Mouse (Mus musculus): ENCODE data around the gene Tshz2.

The Tshz2 gene

DNA sequence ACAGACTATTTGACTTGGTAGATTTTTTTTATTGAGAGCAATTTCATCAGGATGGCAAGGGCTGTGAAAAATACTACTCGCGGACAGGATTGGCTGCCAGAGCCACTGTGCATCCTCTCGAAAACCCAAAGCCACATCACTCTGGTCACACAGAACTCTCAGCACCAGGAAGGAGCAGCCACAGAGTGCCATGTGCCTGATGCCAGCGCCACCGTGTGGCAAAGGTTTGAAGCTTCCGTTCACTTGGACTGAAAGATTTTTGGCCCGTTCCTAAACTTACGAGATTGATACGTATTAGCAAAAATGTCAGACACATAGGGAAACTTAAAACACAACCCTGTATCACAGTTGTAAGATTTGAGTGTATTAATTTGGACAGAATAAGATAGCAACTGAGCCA is 471.0 kb downstream of the Tshz2 start:
- DNase-seq (ENCODE audit: low read depth, low spot score): no peak

DNA sequence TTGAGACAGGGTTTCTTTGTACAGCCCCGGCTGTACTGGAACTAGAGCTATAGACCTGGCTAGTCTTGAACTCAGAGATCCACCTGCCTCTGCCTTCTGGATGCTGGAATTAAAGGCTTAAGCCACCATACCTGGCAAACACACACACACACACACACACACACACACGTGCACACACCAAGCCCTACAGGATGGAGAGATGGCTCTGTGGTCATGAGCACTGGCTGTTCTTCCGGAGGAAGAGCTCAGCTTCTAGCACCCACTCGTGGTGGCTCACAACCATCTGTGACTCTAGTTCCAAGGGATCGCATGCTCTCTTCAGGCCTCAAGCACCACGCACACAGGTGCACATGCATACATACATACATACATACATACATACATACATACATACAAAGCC is 471.6 kb downstream of the Tshz2 start:
- no peak for DNase-seq (ENCODE audit: low read depth, low spot score)

DNA sequence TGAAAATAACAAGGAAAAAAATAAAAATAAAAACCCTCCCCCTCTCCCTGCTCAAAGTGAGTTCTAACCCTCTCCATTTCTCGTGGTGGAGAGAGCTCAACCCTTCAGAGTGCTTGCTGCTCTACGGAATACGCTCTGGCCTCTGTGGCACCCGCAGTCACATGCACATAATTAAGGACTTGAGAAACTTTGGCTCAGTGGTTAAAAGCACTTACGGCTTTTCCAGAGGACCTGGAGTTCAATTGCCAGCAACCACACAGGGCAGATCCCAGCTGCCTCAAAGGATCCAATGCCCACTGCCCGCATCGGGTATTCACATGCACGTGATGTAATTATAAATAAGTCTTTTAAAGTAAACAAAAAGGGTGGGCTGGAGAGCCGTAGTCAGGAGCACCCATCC is 473.2 kb downstream of the Tshz2 start:
- DNase-seq (ENCODE audit: low read depth, low spot score): no peak

DNA sequence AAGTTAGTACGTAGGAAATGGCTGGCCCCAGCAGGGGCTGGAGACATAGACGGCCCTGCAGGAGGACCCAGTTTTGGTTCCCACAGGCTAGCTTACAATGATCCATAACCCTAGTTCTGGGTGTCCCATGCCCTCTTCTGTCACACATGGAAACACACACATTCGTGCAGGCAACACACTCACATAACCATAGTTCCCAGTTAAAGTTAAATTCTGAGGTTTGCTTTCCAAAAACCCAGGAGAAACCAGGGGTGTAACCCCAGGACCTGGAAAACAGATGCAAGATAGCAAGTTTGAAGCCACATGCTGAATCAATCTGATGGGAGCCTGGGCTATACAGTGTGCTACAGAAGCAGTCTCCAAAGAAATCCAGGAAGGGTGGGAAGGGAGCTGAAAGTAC is 475.0 kb downstream of the Tshz2 start:
- DNase-seq (ENCODE audit: low read depth, low spot score): no peak

DNA sequence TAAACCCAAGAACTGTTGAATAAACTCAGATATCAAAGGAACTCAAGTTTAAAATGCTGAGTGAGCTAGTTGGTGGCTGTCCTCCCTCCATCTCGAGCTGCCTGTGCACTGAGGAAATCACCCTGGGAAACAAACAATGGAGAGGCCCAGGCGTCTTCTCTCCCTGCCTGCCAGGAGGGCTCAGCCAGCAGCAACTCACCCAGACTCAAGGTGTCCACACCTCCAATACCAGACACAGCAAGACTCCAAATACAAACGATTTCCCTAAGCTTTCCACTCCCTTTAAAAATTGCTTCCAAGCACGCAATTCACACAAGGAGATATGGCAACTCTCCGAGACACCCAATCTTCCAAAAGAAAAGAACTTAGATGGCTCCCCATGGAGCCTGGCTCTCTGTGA is 476.7 kb downstream of the Tshz2 start:
- no peak for DNase-seq (ENCODE audit: low read depth, low spot score)

DNA sequence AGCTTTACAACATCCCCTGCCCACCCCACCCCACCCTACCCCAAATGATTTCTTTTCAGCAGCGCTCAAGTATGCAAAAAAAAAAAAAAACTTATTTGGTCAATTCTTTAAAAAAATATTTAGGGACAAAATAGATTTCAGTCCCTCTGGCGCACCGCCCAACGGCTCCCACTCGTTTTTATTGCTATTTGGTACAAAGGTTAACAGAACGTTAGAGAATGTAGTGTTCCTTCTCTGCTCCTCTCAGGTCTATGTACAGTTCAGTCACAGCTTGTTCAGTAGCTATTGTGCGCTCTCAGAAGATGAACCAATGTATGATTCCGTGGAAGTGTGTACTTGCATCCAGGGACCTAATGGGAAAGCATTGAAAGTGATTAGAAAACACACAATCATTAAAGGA is 477.5 kb downstream of the Tshz2 start:
- DNase-seq (ENCODE audit: low read depth, low spot score): no peak

DNA sequence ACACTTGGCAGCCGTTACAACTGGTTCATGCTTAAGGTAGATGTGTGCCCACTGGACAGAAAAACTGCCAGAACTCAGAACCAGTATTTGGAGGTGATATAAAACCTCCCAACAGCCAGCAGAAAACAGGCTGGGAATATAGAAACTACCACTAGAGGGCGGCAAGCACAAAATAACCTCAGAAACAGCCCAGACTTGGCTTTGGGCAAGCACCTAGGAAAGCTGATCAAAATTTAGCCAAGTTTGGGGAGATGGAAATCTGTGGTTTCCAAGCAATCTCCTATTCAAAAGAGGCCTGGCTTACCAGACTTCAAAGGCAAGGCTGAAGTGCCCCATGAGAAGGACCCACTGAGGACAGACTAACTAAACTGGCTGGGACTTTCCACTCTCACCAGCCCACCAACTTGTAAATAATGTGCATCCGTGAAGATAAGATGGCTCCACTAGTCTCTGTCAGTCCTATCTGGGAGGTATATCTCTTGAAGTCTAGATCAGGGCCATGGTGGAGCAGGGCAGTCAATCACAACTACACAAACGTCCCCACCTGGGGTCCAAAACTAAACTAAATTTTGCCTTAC is 484.0 kb downstream of the Tshz2 start:
- DNase-seq (ENCODE audit: low read depth, low spot score): peak; percentile 60

DNA sequence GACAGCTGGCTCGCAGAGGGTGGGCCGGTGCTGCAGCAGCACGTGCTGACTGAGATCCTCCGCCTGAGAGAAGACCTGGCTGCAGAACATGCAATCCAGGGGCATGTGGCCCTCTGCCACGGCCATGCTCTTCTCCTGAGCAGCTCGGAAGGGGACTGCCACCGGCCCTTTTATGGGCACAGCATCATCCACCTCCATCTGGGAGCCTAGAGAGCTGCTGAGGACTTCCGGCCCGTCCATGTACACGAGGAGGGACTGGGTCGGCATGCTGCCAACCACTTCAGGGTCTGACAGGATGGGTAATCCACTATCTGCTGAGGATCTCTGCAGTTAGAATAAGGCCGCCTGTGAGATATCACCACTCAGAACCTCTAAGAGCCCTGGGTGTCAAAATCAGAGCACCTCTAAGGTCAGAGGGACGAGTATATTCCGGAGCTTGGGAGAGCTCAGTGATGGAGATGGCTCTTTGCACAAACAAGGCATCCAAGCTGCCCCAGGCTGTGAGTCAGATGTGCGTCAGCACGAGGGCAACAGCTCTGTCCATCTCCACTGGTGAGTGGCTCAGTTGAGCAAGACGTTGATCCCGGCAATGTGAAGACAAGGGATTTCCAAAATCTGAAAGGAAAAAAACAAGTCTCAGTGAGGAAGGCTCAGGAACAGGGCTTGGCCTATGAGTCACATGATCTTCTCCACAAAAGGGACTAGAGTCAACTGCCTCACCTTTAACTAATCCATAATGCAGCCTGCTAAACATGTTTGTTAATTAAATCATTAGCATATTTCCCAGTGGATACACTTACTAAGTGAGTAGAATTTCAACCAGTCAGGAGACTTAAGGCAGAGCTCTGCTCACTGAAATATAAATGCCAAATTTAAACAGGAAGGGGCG is 487.6 kb downstream of the Tshz2 start:
- DNase-seq (ENCODE audit: low read depth, low spot score): no peak

Measured in brain, embryonic 18.5 days (tissue).